Mouse (Mus musculus): ENCODE data around the gene Arpc5l. TPM values are rescaled to one million over a fixed set of nuclear protein-coding genes. Genes with fewer than 3 reads are reported as not detected.
A peak's percentile ranks its signal among the peaks of the same experiment; 100 is the strongest.

Gene Arpc5l
- total and polyA plus RNA-seq, 3 experiments: 65.4 to 87.0 TPM; not detected in 1

GRCm38 (mm10) chr2:39004372-39004771 lies 776 bp upstream of the Arpc5l start (continued):
- TF ChIP-seq ZC3H11A (IDR thresholded peaks at IDR 0.05; ENCODE audit: low read depth, low read length): no peak

- Histone ChIP-seq H3K79me2 (ENCODE audit: control insufficient read depth, insufficient read depth, low read length, poor library complexity) (peaks cover 64% of the 10 kb centered on the region), H3K9me3 (replicated peaks; ENCODE audit: insufficient read depth, low read length) (no peaks in the 10 kb centered on the region), H3K27ac (ENCODE audit: control insufficient read depth, low read depth, low read length) (peak within 1 kb of the TSS; percentile 83), H3K9ac (ENCODE audit: control insufficient read depth, low read depth, low read length, poor library complexity, severe bottlenecking) (peak within 1 kb of the TSS; percentile 97), H3K4me3 (ENCODE audit: control insufficient read depth in 1 of 2, insufficient read depth in 1 of 2, low read depth in 2 of 2, low read length in 2 of 2) (peak within 1 kb of the TSS; percentile 86 to 88), H3K36me3 (ENCODE audit: control insufficient read depth in 1 of 2, insufficient read depth in 2 of 2, low read length in 2 of 2) (peaks cover 0 to 28% of the 10 kb centered on the region in 2 experiments; a peak in 3 of 4 replicates), H3K27me3 (ENCODE audit: control insufficient read depth in 1 of 2, insufficient read depth in 2 of 2, low read length in 2 of 2) (no peaks in the 10 kb centered on the region), H3K4me1 (ENCODE audit: control insufficient read depth in 1 of 2, insufficient read depth in 2 of 2, low read length in 2 of 2) (peaks cover 9 to 21% of the 10 kb centered on the region in 2 experiments)
- DNase-seq (ENCODE audit: low read depth, low spot score): peak; percentile 83
- TF ChIP-seq RCOR1 (IDR thresholded peaks at IDR 0.05; ENCODE audit: low read depth, low read length) (no peak), POLR2AphosphoS5 (IDR thresholded peaks at IDR 0.05; ENCODE audit: borderline replicate concordance, low read depth, low read length) (no peak), ZC3H11A (IDR thresholded peaks at IDR 0.05; ENCODE audit: low read depth, low read length) (no peak), E2F4 (IDR thresholded peaks at IDR 0.05; ENCODE audit: borderline replicate concordance, low read depth, low read length) (no peak), POLR2A (IDR thresholded peaks at IDR 0.05; ENCODE audit: control insufficient read depth in 1 of 2, insufficient read depth in 1 of 2, low read depth in 1 of 2, low read length in 2 of 2, poor library complexity in 1 of 2) (no peak), NELFE (IDR thresholded peaks at IDR 0.05; ENCODE audit: low read depth, low read length) (no peak), TCF12 (IDR thresholded peaks at IDR 0.05; ENCODE audit: low read depth, low read length) (no peak), MAFK (IDR thresholded peaks at IDR 0.05; ENCODE audit: borderline replicate concordance, low read depth, low read length) (no peak), CTCF (IDR thresholded peaks at IDR 0.05 in 2 of 3, conservative IDR thresholded peaks at IDR 0.05 in 1 of 3; ENCODE audit: control insufficient read depth in 1 of 3, insufficient read depth in 1 of 3, low read depth in 2 of 3, low read length in 3 of 3, poor library complexity in 1 of 3, severe bottlenecking in 1 of 3) (peak; percentile 34 to 50 (median 49)), ETS1 (IDR thresholded peaks at IDR 0.05; ENCODE audit: low read depth, low read length) (no peak), GATA1 (IDR thresholded peaks at IDR 0.05; ENCODE audit: low read depth, low read length) (peak; percentile 77), NRF1 (IDR thresholded peaks at IDR 0.05; ENCODE audit: insufficient read depth, low read depth, low read length, poor library complexity, severe bottlenecking) (no peak), MYC (IDR thresholded peaks at IDR 0.05; ENCODE audit: low read depth, low read length) (no peak)
These were observed 479 bp downstream of the Arpc5l start, which contains the start of gene Rpl35 for GRCm38 (mm10) chr2:39005574-39006079. Gene Rpl35 (minus strand): TSS chr2:39005624.

- Histone ChIP-seq H3K27ac (ENCODE audit: control insufficient read depth, low read depth, low read length) (peak overlapping the region; percentile 65), H3K9me3 (replicated peaks; ENCODE audit: insufficient read depth, low read length) (no peaks in the 10 kb centered on the region), H3K4me3 (ENCODE audit: control insufficient read depth in 1 of 2, insufficient read depth in 1 of 2, low read depth in 2 of 2, low read length in 2 of 2) (peak overlapping the region; percentile 43 to 88), H3K79me2 (ENCODE audit: control insufficient read depth, insufficient read depth, low read length, poor library complexity) (peaks cover 64% of the 10 kb centered on the region), H3K27me3 (ENCODE audit: control insufficient read depth in 1 of 2, insufficient read depth in 2 of 2, low read length in 2 of 2) (no peaks in the 10 kb centered on the region), H3K36me3 (ENCODE audit: control insufficient read depth in 1 of 2, insufficient read depth in 2 of 2, low read length in 2 of 2) (peaks cover 0 to 34% of the 10 kb centered on the region in 2 experiments; a peak in 3 of 4 replicates), H3K4me1 (ENCODE audit: control insufficient read depth in 1 of 2, insufficient read depth in 2 of 2, low read length in 2 of 2) (peaks cover 14 to 27% of the 10 kb centered on the region in 2 experiments), H3K9ac (ENCODE audit: control insufficient read depth, low read depth, low read length, poor library complexity, severe bottlenecking) (peak overlapping the region; percentile 82)
- peak; percentile 81 for DNase-seq (ENCODE audit: low read depth, low spot score)
- TF ChIP-seq E2F4 (IDR thresholded peaks at IDR 0.05; ENCODE audit: borderline replicate concordance, low read depth, low read length) (no peak), POLR2A (IDR thresholded peaks at IDR 0.05; ENCODE audit: control insufficient read depth in 1 of 2, insufficient read depth in 1 of 2, low read depth in 1 of 2, low read length in 2 of 2, poor library complexity in 1 of 2) (no peak), MAZ (IDR thresholded peaks at IDR 0.05; ENCODE audit: low read depth, low read length) (no peak), CHD1 (IDR thresholded peaks at IDR 0.05; ENCODE audit: low read depth, low read length) (peak; percentile 69; the same call in 1 of the 2 replicates), CHD2 (IDR thresholded peaks at IDR 0.05; ENCODE audit: low read length) (no peak), SIN3A (IDR thresholded peaks at IDR 0.05; ENCODE audit: low read length) (peak; percentile 54; the same call in 1 of the 2 replicates), USF1 (IDR thresholded peaks at IDR 0.05; ENCODE audit: low read depth, low read length) (peak; percentile 49; the same call in 1 of the 2 replicates), CTCF (IDR thresholded peaks at IDR 0.05 in 2 of 3, conservative IDR thresholded peaks at IDR 0.05 in 1 of 3; ENCODE audit: control insufficient read depth in 1 of 3, insufficient read depth in 1 of 3, low read depth in 2 of 3, low read length in 3 of 3, poor library complexity in 1 of 3, severe bottlenecking in 1 of 3) (no peak), HCFC1 (IDR thresholded peaks at IDR 0.05; ENCODE audit: low read depth, low read length) (no peak; the same call in 1 of the 2 replicates), ZMIZ1 (IDR thresholded peaks at IDR 0.05; ENCODE audit: low read depth, low read length) (no peak), GABPA (IDR thresholded peaks at IDR 0.05; ENCODE audit: low read depth, low read length) (no peak), POLR2AphosphoS5 (IDR thresholded peaks at IDR 0.05; ENCODE audit: borderline replicate concordance, low read depth, low read length) (no peak), ZC3H11A (IDR thresholded peaks at IDR 0.05; ENCODE audit: low read depth, low read length) (no peak), RAD21 (IDR thresholded peaks at IDR 0.05; ENCODE audit: low read depth, low read length) (no peak), MXI1 (IDR thresholded peaks at IDR 0.05; ENCODE audit: low read depth, low read length) (peak; percentile 43; the same call in 1 of the 2 replicates), NELFE (IDR thresholded peaks at IDR 0.05; ENCODE audit: low read depth, low read length) (peak; percentile 38; the same call in 1 of the 2 replicates), ELF1 (IDR thresholded peaks at IDR 0.05; ENCODE audit: low read depth, low read length) (no peak), UBTF (IDR thresholded peaks at IDR 0.05; ENCODE audit: borderline replicate concordance, insufficient read depth, low read depth, low read length) (no peak)
These were observed 1.1 kb downstream of the Arpc5l start for GRCm38 (mm10) chr2:39006149-39006730.
